Mouse (Mus musculus) cerebellum, adult 2 months (tissue): ENCODE data around the gene Dnah12.

Source experiments
- CTCF ChIP-seq: fragments of 200-500 bp; IDR thresholded peaks from 2 replicates; pipeline ENCODE4 v1.5.1; 2011; ENCODE audit warnings: low read depth, mild to moderate bottlenecking, control low read depth, low read length, moderate library complexity, borderline replicate concordance; ENCODE audit not compliant: insufficient read depth
- POLR2A ChIP-seq: fragments of 200-500 bp; IDR thresholded peaks from 2 replicates; pipeline ENCODE4 v1.6.1; 2011; ENCODE audit warnings: low read length, control low read depth, borderline replicate concordance; ENCODE audit not compliant: insufficient read depth

DNA sequence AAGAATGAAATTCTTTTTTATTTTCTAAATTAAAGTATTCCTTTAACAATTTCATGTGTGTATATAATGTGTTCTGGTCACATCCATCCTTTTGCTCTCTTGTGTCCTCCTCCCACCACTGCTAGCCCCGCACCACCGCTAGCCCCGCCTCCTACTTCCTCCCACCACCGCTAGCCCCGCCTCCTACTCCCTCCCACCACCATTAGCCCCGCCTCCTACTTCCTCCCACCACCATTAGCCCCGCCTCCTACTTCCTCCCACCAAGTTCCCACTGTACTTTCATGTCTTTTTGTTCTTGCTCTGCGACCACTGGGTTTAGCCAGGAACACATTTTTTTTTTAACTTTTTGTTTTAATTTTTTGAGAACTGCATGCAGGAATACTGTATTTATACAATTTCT is 160.0 kb downstream of the Dnah12 start:
- TF ChIP-seq CTCF (no peak), POLR2A (no peak)
